Mouse (Mus musculus) adrenal gland, postnatal 0 days (tissue): ENCODE results near the gene Fmn2. TPM values are rescaled to one million over a fixed set of nuclear protein-coding genes. Genes with fewer than 3 reads are reported as not detected.

Source experiments
- polyA plus RNA-seq: library from polyadenylated mRNA; unstranded; fragments of >200 nt; fragmentation: Nextera tagmentation; extraction: Ambion mirVana; gene quantifications from 2 replicates; pipeline ENCODE4 v1.2.1, GENCODE M21; 2015

The Fmn2 gene
- 0.79 and 1.0 TPM in 2 replicates for polyA plus RNA-seq

DNA sequence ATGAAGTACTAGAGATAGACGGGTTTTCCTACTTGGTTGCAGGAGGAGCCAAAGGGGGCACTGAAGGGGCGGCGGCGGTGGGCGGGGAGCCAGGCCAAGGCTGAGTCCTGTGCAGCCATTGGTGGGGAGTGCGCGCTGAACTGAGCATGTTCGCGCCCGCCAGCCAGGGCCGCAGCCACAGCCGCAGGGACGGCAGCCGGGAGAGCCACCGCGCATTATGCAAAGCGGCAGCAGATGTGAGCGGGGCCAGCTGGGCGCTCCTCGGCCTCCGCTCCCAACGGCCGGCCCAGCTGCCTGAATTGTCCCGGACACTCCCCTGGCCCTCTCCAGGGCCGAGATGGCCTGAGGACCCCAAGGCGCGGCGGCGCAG, at the start of gene Fmn2:
Gene Fmn2, plus strand, starts transcription at position 165 of the 370 bp plus-strand sequence.

Other genes starting within 250 kb of the Fmn2 start
- gene Olfr419, start 249.8 kb upstream of the Fmn2 start, polyA plus RNA-seq = not detected in 2 replicates
- not detected in 2 replicates for gene Mptx1, start 171.3 kb upstream of the Fmn2 start, polyA plus RNA-seq
- not detected in 2 replicates for gene Olfr417, start 136.7 kb upstream of the Fmn2 start, polyA plus RNA-seq
- not detected in 2 replicates for gene Olfr248, start 110.8 kb upstream of the Fmn2 start, polyA plus RNA-seq
- not detected in 2 replicates for gene Olfr414, start 77.8 kb upstream of the Fmn2 start, polyA plus RNA-seq
- gene Olfr220, start 59.7 kb upstream of the Fmn2 start, polyA plus RNA-seq = not detected in 2 replicates